Mouse (Mus musculus) cortical plate, adult 2 months (tissue): Measurements from ENCODE around the gene 6430548M08Rik. TPM values are rescaled to one million over a fixed set of nuclear protein-coding genes. Genes with fewer than 3 reads are reported as not detected.

Experiments used
- H3K27ac ChIP-seq: fragments of 200-500 bp; 2 replicates; pipeline ENCODE4 v1.5.1; 2012; ENCODE audit warnings: low read length, control low read depth, inconsistent platforms; ENCODE audit not compliant: insufficient read depth
- H3K4me1 ChIP-seq: fragments of 200-500 bp; 2 replicates; pipeline ENCODE4 v1.6.1; 2011; ENCODE audit warnings: low read length; ENCODE audit not compliant: control insufficient read depth, insufficient read depth
- H3K4me3 ChIP-seq: fragments of 200-500 bp; 2 replicates; pipeline ENCODE4 v1.5.1; 2011; ENCODE audit warnings: mild to moderate bottlenecking, low read length, control low read depth; ENCODE audit not compliant: insufficient read depth
- CTCF ChIP-seq: fragments of 200-500 bp; IDR thresholded peaks from 2 replicates; pipeline ENCODE4 v1.5.1; 2011; ENCODE audit warnings: mild to moderate bottlenecking, control low read depth, low read length; ENCODE audit not compliant: insufficient read depth; ENCODE audit errors: extremely low read depth
- POLR2A ChIP-seq: fragments of 200-500 bp; IDR thresholded peaks from 2 replicates; pipeline ENCODE4 v1.6.1; 2011; ENCODE audit warnings: mild to moderate bottlenecking, low read length, control low read depth; ENCODE audit not compliant: insufficient read depth; ENCODE audit errors: extremely low read depth
- polyA plus RNA-seq: library from polyadenylated mRNA; depleted of rRNA; stranded (reverse); fragments of >200 nt; gene quantifications from 2 replicates; pipeline ENCODE4 v1.2.3, GENCODE M21; 2012

6430548M08Rik gene
- polyA plus RNA-seq, 1 experiment, result 149 TPM

DNA sequence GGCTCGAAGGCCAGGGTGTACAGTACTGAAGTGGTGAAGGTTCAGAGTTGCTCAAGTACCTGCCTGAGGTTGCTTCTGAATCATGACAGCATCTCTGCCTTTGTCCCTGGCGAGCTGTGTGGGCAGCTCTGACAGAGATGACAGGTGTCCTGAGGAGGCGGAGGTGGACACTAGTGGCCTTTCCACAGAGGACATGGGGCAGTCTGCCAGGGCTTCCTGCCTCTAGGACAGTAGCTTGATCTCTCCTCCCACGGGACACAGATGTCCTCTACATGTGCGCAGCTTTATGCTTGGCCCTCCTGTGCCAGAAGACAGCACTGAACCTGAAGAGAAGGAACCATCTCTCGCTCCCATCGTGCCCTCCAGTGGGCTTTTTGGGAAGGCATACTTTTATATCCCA, 19.2 kb downstream of the 6430548M08Rik start:
- TF ChIP-seq CTCF, result no peak
- TF ChIP-seq POLR2A, result no peak
- peaks cover 11% of the 10 kb centered on the region for H3K4me1 ChIP-seq
- no peak overlapping the region for H3K27ac ChIP-seq
- no peak overlapping the region for H3K4me3 ChIP-seq

DNA sequence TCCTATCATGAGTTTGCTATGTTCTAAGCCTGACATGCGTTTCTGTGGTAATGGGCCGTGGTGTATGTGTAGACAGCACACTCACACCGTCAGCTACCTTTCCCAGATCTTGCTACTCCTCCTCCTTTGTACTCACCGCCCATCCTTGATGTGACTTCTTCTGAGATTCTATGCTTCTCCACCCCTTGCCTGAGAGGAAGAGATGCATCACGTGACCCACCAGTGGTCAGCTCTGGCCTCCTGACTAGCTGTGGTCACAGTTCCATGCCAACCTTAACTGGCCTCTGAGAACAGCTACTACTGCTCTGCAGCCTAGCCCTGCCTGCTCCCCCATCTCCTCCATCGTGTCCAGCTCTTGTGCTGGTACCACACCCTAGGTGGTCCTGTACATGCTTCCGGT, 21.7 kb downstream of the 6430548M08Rik start:
- H3K4me1 ChIP-seq, result peaks cover 7% of the 10 kb centered on the region
- no peak overlapping the region for H3K27ac ChIP-seq
- TF ChIP-seq POLR2A (no peak), CTCF (no peak)
- H3K4me3 ChIP-seq, result no peak overlapping the region

DNA sequence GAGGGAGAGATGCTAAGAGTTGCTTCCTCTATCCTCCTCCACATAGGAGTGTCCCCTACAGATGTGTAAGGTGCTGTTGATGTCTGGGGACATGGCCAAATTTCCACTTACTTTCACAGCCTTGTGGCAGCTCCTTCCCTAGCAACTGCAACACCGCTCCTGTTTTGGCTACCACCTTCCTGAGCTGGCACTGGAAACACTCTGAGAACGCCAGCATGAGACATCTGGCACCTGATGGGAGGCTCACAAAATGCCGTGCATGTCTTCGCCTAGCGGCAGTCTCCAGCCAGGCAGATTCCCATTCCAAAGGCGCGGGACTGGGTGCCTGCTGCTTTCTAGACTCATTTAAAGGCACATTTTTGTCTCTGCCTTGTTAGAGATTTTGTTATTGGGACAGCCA, 22.7 kb downstream of the 6430548M08Rik start:
- no peak overlapping the region for H3K27ac ChIP-seq
- 0 out of 2 replicates have a peak, but pooled peaks have one; percentile 16 for TF ChIP-seq CTCF
- TF ChIP-seq POLR2A, result 0 out of 2 replicates have a peak, but pooled peaks have one; percentile 13
- no peak overlapping the region for H3K4me3 ChIP-seq
- H3K4me1 ChIP-seq, result peaks cover 7% of the 10 kb centered on the region

DNA sequence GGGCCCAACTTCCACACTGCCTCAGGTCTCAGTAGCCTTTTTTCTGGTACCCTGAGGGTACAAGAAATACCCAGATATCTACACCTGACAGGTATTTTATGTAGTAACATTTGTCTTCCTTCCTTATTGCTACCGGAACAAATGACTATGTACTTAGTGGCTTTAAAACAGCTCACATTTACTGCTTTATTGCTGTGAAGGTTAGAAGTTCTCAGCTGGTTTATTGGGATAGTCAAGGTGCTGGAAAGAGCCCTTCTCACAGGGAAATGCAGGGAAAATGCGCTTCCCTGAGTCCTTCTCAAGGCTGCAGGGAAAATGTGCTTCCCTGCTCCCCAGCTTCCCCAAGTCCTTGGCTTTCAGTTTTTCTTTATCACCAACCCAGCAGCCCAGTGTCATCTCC, 25.0 kb downstream of the 6430548M08Rik start:
- Histone ChIP-seq H3K4me3 (no peak overlapping the region), H3K27ac (no peak overlapping the region), H3K4me1 (peaks cover 11% of the 10 kb centered on the region)
- no peak for TF ChIP-seq CTCF
- TF ChIP-seq POLR2A, result no peak

DNA sequence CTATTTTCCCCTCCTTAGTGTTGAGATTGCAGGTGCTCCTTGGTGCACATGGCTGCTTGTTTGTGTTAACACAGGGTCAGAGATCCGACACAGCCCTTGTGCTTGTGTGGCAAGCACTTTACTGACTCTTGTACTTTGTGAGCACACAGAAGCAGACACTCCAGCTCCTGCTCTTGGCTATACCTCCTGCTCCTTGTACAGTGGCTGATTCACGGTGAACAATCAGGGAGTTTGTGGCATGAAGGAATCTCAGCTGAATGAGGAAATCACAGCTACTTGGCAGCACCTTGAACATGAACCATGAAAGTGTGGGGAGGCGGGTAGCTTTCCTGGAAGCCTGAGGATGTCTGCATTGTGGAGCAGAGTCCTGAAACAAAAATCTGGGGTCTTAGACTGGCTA, 26.8 kb downstream of the 6430548M08Rik start:
- Histone ChIP-seq H3K4me1 (peaks cover 20% of the 10 kb centered on the region), H3K27ac (no peak overlapping the region), H3K4me3 (no peak overlapping the region)
- TF ChIP-seq POLR2A, result no peak
- no peak for TF ChIP-seq CTCF

DNA sequence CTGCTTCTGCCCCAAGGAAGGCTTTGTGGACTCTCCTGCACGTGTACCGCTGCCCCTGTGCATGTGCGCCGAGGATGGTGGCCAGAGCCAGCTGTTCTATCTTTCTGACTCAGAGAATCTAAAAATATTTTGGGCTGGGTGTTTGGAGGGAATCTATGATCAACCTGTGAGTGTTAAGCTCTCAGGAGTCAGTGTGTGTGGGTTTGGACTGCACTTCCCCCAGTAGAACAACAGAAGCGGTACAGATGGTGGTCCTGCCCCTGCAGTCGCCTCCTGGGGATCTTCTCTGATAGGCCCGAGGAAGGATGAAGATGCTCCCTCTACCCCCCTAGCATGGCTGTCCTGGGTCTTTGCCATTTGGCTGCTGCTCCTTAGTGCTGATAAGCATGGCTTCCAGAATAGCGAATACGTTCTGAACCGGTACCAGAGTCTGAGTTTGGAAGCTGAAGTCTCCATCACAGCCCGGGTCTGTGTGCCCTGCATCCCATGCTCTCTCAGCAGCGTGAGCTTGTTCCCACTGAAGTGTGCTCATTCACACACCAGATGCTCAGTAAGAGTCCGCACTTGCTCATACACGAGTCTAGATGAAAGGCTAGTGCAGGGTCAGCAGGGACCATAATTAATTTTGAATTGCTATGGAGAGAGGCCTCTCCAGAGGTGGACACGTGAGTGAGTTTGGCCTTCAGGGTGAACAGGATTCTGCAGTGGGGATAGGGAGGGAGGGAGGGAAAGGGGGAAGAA, 30.1 kb downstream of the 6430548M08Rik start:
- Histone ChIP-seq H3K4me1 (peaks cover 12% of the 10 kb centered on the region), H3K27ac (peak overlapping the region; percentile 36), H3K4me3 (no peak overlapping the region)
- TF ChIP-seq CTCF (no peak), POLR2A (no peak)

DNA sequence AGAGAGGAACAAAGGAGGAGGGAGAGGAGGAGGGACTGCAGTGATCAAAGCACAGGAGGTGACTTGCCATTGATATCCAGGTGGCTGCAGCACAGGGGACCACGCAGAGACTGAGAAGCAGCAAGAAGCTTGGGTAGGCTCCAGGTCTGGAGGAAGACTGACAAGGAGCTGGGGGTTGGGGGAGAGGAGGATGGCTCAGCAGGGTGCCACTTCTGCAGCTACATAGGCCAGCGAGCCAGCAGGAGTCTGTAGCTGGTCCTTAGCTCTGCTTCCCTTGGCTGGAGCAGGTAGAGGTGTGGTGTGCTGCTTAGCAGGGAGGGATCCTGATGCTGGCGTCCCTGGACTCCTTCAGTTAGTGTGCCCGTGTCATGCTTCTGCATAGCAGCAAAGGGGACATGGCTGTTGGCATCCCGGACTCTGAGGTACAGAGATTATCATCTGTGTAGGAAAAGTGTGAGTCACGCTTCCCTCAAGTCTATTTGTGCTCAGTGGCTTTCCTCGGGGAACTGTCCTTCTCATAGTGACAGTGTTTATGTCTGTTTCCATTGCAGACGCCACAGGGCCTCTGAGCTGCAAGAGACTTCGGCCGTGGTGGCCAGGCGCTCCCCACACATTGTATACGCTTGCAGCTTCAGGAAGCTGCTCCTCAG, 30.8 kb downstream of the 6430548M08Rik start:
- TF ChIP-seq CTCF (no peak), POLR2A (no peak)
- H3K4me1 ChIP-seq, result peaks cover 12% of the 10 kb centered on the region
- no peak overlapping the region for H3K4me3 ChIP-seq
- peak overlapping the region; percentile 36; the same call in 1 of the 2 replicates for H3K27ac ChIP-seq

DNA sequence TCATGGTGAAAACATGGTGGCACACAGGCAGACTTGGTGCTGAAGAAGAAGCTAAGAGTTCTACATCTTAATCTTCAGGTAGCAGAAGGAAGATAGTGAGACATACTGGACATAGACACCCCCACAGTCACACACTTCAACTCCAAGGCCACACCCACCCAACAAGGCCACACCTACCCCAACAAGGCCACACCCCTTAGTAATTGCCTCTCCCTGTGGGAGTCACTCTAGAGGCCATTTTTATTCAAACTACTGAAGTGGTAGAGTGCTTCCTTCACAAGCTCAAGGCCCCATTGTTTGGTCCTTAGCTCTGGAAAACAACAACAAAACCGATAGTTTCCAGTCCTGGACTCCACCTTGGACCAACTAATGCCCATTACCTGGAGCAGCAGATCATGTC, 32.1 kb downstream of the 6430548M08Rik start:
- H3K27ac ChIP-seq, result no peak overlapping the region
- no peak for TF ChIP-seq CTCF

DNA sequence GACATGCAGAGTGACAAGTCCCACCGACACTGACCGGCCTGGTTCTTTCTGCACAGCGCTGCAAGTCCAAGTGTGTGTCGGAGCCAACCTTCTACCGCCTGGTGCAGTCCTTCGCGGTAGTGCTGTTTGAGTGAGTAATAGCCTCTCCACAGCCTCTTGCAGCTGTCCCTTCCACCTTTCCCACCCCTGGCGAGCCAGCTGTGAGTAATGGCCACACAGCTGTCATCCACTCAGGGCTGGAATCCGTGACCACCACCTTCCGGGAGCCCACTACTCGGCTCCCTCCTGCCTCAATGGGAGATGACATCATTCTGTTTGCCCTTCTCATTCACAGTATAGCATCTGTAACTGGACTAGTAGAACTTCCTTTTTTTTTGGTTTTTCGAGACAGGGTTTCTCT, 36.1 kb downstream of the 6430548M08Rik start:
- no peak overlapping the region for H3K27ac ChIP-seq

More for the DNA sequence above, 32.1 kb downstream of the 6430548M08Rik start:
- peaks cover 12% of the 10 kb centered on the region for H3K4me1 ChIP-seq
- H3K4me3 ChIP-seq, result no peak overlapping the region

DNA sequence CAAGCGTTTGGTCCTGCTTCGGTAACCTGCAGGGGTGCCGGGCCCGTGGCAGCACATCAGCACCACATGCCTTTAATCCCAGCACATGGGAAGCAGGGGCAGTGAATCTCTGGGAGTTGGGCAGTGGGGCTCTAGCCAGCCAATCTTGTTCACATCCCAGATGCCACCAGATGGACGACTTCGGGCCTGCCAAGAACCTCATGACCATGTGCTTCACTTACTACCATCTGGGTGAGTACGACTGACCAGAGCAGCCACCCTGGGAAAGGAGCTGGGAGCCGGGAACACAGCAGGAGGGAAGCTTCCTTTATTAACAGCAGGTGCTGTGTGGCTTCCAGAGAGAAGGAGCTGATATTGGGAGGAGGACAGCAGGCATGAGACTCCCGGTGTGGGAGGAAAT, 37.2 kb downstream of the 6430548M08Rik start:
- Histone ChIP-seq H3K4me3 (no peak overlapping the region), H3K4me1 (no peaks in the 10 kb centered on the region), H3K27ac (no peak overlapping the region)
- TF ChIP-seq POLR2A (no peak), CTCF (no peak)

More for the DNA sequence above, 36.1 kb downstream of the 6430548M08Rik start:
- peaks cover 3% of the 10 kb centered on the region; the same call in 1 of the 2 replicates for H3K4me1 ChIP-seq
- no peak for TF ChIP-seq CTCF
- no peak for TF ChIP-seq POLR2A
- H3K4me3 ChIP-seq, result no peak overlapping the region
